Mouse (Mus musculus) cerebellum, postnatal 36 days (tissue): ENCODE results near the gene Dnajc22.
"Not testable (repeated sequence)": the region's sequence is repeated elsewhere in the genome, so short reads cannot be mapped to it uniquely, and the experiment has no call there.

Source experiments
- DNase-seq, 2 experiments: peaks; one replicate each; pipeline ENCODE4 v3.0.0; 2021 to 2022; ENCODE audit warnings: mixed read lengths in 2 of 2

The Dnajc22 gene

DNA sequence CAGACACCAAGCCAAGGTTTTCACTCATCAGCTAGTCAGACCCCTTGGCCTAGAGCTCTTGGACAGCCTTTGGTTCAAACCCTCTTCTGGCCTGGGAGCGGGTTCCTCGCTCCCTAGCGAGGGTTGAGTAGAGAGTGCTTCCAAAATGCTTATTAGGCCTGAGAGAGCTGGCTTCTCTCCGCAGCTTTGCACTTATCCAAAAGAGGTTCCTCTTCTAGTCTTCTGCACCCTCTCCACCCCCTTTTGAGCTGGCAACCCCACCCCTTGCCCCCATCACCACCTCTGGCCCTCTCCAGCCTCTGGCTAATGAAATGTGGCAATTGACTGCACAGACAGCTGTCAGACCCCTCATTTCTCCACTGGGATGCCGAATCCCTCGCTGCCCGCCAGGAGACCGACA lies at the start of gene Dnajc22:
TSS of gene Dnajc22 (plus strand) at position 301 of the 400 bp plus-strand sequence.
- DNase-seq: no peak

GRCm38 (mm10) chr15:99044854-99045253 lies 48.1 kb upstream of the Dnajc22 start:
- DNase-seq: no peak

- DNase-seq: not testable (repeated sequence)
These were observed 47.2 kb upstream of the Dnajc22 start for GRCm38 (mm10) chr15:99045734-99046133.

DNA sequence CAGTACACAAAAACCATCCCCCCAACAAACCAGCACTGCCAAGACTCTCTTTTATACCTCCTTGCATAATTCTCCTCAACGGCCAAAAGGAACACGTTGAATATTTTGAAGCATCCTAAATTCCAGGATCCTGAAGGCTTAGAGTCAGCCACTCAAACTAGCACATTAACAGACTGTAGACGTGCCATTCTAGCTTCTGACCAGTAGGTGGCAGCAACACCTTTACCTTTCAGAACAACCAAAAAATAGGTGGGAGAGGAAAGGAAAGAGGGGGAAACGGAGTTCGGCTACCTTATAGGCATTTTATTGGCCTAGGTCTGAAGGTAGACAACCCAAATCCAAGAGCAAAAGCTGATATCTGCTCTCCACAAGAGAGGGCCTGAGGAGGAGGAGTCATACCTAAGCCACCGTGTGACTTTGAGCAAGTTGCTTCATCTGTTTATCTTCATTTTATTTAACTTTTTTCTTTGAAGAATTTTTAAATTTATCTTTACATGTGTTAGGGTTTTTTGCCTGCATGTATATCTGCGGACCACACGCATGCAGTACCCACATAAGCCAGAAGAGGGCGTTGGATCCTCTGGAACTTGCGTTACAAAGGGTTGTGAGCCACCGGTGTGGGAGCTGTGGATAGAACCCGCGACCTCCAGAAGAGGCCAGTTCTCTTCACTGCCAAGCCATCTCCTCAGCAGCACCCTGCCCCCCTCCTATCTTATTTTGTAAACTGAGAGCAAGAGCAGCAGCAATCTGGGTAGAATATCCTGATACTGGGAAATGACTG lies 43.3 kb upstream of the Dnajc22 start:
- DNase-seq: peak; percentile 52 to 69

- no peak for DNase-seq
These were observed 39.6 kb upstream of the Dnajc22 start for GRCm38 (mm10) chr15:99053373-99053772.

- DNase-seq: no peak
These were observed 37.9 kb upstream of the Dnajc22 start, which contains the start of gene Prph for GRCm38 (mm10) chr15:99055040-99055439. Gene Prph (plus strand): TSS chr15:99055174.

GRCm38 (mm10) chr15:99055511-99055961 lies 37.4 kb upstream of the Dnajc22 start:
- DNase-seq: peak; percentile 18 to 39

- peak in 1 of 2 experiments; percentile 33 for DNase-seq
These were observed 36.6 kb upstream of the Dnajc22 start for GRCm38 (mm10) chr15:99056332-99056731.

- DNase-seq: no peak
These were observed 27.3 kb upstream of the Dnajc22 start for GRCm38 (mm10) chr15:99065557-99066165.

DNA sequence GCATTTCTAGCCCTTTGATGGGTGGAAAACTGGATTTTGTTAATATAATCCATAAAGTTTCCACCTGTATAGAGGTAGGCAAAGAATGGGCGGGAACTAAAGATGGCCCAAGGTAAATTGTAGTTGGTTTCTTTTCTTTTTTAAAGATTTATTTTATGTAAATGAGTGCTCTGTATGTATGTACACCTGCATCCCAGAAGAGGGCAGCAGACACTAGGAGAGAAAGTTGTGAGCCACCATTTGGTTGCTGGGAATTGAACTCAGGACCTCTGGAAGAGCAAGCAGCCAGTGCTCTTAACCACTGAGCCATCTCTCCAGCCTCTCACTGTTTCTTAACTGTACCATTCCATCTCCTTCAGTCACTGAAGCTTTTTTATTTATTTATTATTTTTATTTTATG lies 21.0 kb upstream of the Dnajc22 start:
- DNase-seq: no peak

- DNase-seq: no peak
These were observed 18.9 kb upstream of the Dnajc22 start, which contains the start of gene Troap for GRCm38 (mm10) chr15:99074019-99074599. Gene Troap (plus strand): TSS chr15:99074575.

DNA sequence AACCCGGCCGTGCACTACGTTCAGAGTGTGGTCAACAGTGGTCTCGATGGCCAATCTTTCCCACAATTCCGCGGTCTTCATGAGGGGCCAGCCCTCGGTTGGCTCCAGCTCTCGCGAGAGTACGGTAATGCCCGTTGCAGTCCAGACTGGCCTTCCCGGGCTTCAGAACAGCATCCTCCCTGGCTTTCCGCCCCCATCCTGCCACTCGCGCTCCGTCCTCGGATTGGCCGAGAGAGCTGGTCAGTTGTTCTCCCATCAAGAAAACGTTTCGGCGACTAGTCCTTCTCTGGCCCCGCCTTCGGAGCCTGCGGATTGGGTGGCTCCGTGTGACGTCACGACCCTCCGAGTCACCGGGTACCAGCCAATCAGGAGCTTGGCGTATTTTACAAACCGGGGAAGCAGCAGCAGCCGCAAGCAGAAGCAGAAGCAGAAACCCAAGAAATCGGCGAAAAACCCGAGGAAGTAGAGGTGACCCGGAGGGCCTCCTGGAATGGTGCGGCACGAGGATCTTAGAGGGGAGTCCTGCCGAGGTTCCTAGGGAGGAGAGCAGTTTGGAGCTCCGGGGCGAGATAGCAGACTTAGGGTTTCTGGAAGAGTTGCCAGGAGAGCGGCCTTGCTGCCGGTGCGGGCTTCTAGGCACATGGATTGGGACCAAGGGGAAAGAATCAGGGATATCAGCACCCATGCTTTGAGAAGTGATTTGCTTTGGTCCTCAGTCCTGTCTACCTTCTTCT lies 18.2 kb upstream of the Dnajc22 start:
- peak; percentile 98 to 99 for DNase-seq

- DNase-seq: not testable (repeated sequence)
These were observed 17.0 kb upstream of the Dnajc22 start for GRCm38 (mm10) chr15:99076011-99076410.

- DNase-seq: no peak
These were observed 14.6 kb upstream of the Dnajc22 start for GRCm38 (mm10) chr15:99078181-99078910.

DNA sequence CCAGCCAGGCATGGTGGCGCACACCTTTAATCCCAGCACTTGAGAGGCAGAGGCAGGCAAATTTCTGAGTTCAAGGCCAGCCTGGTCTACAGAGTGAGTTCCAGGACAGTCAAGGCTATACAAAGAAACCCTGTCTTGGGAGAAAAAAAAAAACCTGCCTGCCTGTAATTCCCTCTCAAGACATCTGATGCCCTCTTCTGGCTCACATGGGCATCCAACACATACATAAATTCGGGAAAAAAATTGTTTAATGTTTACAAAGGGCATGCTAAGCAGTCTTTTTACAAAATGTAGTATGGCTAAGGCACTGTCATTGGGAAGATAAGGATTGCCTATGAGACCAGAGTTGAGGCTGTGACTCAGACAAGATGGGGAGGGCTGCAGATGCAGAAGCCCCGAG lies 13.2 kb upstream of the Dnajc22 start:
- DNase-seq: no peak

DNA sequence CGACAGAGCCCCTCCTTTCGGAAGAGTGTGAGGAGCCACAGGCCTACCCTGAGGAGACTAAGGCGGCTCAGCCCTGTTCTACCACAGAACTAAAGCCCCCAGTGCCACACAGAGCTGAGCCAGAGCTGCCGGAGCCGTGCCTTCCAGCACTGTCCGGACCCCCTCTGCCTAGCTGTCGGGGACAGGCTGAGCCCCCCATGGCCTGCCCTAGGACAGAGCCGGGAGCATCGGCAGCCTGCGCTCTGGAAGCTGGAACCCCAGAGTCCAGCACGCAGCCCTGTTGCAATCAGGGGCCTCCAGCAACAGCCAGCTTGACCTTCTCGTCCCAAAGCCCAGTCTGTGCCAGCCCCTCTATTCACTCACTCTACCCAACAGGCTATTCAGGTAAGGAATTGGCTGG lies 10.6 kb upstream of the Dnajc22 start:
- no peak for DNase-seq

DNA sequence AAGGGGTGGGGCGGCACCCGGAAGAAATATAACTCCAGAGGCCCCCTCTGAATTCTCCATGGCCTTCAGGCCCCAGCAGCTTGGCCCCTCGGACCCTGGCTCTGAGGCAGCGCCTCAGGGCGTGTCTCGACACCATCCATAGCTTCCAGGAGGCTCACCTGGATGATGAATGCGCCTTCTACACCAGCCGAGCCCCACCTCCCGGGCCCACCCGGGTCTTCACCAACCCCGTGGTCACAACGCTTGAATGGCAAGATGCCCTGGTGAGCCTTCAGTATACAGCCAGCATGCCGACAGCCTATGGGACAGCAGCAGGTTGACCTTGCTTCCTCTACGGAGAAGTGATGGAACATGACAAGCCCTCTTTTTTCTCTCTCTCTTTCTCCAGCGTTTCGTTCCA lies 10.1 kb upstream of the Dnajc22 start:
- DNase-seq: no peak

DNA sequence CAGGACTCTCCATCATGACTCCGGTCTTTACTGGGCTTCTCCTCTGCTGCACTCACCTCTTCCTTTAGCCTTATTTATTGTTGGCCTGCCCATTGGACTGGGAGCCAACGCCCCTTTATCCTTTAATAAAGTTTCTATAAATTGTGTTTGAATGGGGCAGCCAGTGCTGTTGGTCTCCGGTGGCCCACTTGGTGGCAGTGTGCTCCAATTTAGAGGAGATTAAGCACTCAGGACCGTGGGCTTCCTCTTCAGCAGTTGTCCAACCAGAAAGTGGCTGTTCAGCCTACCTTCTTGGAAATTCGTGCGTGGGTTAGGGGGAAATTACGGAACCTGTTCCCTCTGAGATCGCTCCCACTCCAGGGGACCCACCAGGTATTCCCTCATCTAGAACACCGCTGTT lies 9.7 kb upstream of the Dnajc22 start:
- DNase-seq: peak in 1 of 2 experiments; percentile 32

GRCm38 (mm10) chr15:99083867-99084557 lies 9.0 kb upstream of the Dnajc22 start:
- DNase-seq: no peak

DNA sequence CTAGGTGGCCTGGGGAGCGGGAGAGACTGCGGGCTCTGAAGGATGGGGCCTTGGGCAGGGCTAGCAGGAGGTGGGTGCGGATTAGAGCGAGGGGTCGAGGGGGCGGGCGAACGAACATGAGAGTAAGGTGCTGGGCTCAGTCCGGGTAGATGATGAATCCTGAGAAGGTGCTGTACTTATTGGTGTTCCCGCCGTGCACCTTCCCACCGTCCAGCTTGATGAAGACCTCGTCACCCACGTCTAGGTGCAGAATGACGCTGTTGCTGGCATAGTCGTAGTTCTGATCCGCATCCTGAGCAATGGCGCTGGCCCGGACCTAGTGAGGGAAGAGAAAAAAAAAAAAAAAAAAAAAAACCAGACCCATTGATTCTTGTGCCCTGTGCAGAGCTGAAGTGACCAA lies 8.4 kb upstream of the Dnajc22 start:
- DNase-seq: no peak

DNA sequence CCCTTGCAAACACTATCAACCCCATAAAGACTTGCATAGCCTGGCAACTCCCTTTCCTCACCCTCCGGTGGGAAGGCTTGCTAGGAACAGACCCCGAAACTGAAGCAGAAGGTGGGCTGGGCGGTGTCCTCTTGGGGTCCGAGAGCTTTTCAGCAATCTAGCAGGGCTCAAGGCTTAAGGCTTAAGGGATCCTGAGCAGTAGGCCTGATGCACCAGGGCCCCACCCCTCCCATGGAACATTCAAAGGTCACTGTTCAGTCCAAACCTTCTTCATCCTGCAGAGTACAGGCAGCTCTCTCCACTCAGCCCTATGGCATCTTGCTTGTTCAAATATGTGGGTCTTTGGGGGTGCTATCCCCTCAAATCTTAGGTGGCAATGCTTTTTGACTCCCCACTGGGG lies 7.0 kb upstream of the Dnajc22 start:
- DNase-seq: no peak
